Mouse (Mus musculus): Measurements from ENCODE around the gene Ctps2. TPM values are rescaled to one million over a fixed set of nuclear protein-coding genes. Genes with fewer than 3 reads are reported as not detected.

The Ctps2 gene
- total RNA-seq, 2 experiments from 2014 or later: 52.8 to 57.9 TPM

DNA sequence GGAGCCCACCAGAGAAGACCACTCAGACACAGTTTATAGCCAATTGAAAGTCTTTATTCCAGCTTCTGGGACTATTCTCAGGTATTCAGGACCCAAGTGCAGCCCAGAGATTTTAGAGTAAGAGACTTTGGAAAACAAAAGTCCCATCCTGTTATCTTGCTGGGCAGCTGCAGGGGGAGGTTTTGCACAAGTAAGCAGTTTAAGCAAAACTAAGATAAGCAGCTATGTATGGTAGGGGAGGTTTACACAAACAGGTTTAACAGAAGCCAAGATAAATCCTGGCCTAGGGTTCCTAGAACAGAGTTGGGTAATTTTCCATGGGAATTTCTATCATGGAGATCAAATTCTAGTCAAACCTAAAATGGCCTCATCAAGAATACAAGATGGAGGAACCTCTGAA is 126.8 kb downstream of the Ctps2 start:
- H3K4me3 ChIP-seq: no peak overlapping the region
- no peak for TF ChIP-seq CTCF (conservative IDR thresholded peaks at IDR 0.05)
- no peak overlapping the region for H3K27ac ChIP-seq
- DNase-seq (ENCODE audit: low spot score in 2 of 2): no peak

DNA sequence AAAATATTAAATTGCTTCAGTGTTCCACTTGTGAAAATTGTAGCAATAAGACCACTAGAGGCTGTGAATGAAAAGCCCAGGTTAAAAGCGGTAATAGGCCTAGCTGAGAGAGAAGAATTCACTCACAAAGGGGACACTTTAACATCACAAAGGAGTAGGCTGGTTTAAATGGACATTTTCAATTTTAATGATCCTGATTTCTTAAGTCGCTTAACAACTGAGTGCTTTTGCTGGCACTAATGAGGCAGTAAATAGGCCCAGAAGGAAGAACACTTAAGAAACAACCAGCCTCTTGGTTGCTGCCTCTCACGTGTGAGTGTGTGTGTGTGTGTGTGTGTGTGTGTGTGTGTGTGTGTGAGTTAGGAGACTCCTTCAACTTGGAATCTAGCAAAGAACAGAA is 137.7 kb downstream of the Ctps2 start:
- H3K27ac ChIP-seq: no peak overlapping the region
- H3K4me3 ChIP-seq: no peak overlapping the region
- no peak for TF ChIP-seq CTCF (conservative IDR thresholded peaks at IDR 0.05)
- no peak for DNase-seq (ENCODE audit: low spot score in 2 of 2)

DNA sequence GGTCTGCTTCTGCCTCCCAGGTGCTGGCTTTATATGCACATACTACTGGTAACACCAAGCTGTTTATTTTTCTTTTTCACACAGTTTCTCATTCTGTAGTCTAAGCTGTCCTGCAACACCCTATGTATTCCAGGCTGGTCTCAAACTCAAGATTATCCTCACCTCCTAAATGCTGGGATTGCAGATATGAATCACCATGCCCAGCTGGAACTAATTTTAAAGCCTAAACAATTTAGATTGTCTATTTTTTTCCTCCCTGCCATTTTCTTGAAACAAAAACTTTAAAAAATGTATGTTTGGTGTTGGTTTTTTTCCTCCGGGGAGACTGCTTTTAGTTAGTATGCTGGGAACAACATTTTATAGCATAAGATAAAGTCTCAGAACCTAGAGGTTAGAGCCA is 141.7 kb downstream of the Ctps2 start:
- H3K27ac ChIP-seq: no peak overlapping the region
- H3K4me3 ChIP-seq: no peak overlapping the region
- DNase-seq (ENCODE audit: low spot score in 2 of 2): no peak
- no peak for TF ChIP-seq CTCF (conservative IDR thresholded peaks at IDR 0.05)

DNA sequence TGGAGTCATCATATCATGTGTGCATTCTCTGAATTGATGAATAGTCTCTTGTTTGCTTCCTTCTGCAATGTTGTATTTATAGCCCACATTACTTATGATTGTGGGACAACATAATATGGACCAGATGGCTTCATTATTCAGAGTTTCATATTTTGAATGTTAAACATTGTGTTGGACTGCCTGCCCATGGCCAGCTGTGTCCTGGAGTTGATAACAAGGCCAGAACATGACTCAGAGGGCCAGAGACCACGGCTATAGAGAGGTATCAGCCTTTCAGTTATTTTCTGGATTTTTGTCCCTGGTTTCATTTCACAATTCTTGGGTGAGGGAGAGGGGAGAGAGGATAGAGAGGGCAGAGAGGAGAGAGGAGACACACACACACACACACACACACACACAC is 162.9 kb downstream of the Ctps2 start:
- no peak overlapping the region for H3K27ac ChIP-seq
- no peak overlapping the region for H3K4me3 ChIP-seq
- no peak for DNase-seq (ENCODE audit: low spot score in 2 of 2)
- no peak for TF ChIP-seq CTCF (conservative IDR thresholded peaks at IDR 0.05)

Small RNA genes within 50 kb of the gene (microRNA-seq; reads per million reads assigned to microRNA genes)
- 0 reads per million in 2 experiments for gene Mir3473a

Other genes starting within 250 kb of the Ctps2 start
- gene Rbbp7, start 140.8 kb upstream of the Ctps2 start, total RNA-seq (2021): 100 to 1,000 TPM; 157 to 166 TPM
- gene Txlng, start 71.8 kb upstream of the Ctps2 start, total RNA-seq (2021): 10 to 100 TPM; 23.2 to 23.7 TPM
- gene Syap1, start 12.8 kb upstream of the Ctps2 start, total RNA-seq (2021): 10 to 100 TPM; 31.1 to 33.6 TPM
- gene S100g, start 63.4 kb downstream of the Ctps2 start, total RNA-seq (2021): not detected